Mouse (Mus musculus): Measurements from ENCODE around the gene Igsf3.
A peak's percentile ranks its signal among the peaks of the same experiment; 100 is the strongest.

The Igsf3 gene

GRCm38 (mm10) chr3:101447239-101447638 is 70.4 kb downstream of the Igsf3 start:
- no peak for DNase-seq (ENCODE audit: low spot score)

DNA sequence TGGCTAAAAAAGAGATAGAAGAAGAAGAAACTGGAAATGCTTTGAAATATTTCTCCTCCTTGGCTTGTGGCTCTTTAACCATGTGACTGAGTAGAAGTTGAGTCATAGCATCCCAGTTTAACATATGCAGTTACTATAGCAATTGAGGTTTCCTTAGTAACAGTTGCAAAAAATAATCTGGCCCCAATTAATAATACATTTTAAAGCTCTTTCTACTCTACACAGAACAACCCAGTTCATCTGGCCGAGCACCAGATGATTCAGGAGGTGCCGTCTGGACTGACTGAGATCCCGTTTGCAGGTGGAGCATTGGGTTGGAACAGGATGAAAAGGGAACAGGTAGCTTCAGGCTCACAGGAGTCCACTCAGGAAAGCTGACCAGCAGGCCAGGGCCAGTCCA is 71.9 kb downstream of the Igsf3 start:
- no peak for DNase-seq (ENCODE audit: low spot score)

- DNase-seq (ENCODE audit: low spot score): no peak
These were observed 74.0 kb downstream of the Igsf3 start for GRCm38 (mm10) chr3:101450811-101451428.

DNA sequence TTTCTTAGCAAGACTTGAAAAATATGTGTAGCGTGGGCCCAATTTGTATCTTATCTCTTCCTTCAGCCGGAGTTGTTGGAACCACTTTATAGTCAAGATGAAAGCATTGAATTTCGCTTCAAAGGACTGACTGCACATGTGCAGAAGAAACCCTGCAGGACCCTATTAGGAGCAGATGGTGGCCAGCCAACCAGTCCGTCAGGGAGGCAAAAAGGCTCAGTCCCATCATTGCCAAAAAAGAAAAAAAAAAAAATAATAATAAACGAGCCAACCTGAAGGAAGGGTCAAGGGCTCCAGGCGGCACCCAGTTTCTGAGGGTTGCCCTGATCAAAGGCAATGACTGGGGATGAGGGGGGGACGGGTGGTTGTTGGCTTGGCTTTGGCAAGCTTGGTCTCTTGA is 83.7 kb downstream of the Igsf3 start:
- no peak for DNase-seq (ENCODE audit: low spot score)

DNA sequence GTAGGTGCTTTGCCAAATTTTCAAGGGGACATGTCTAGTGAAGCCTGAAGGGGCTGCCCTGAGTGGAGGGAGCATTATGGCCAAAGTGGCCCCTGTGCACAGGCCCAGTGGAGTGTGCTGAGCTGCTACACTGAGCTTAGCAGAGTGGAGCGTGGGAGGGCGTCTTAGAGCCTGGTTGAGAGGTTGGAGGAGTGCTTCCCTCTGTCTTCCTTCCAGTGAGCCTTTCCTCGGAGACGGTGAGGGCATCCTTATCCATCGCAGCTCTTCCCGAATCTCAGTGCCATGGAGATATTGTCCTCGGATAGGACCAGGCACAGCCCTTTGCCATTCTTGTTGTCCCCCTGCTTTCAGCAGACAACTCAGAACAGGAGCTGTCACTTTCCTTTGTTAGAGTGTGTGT is 84.2 kb downstream of the Igsf3 start:
- no peak for DNase-seq (ENCODE audit: low spot score)

DNA sequence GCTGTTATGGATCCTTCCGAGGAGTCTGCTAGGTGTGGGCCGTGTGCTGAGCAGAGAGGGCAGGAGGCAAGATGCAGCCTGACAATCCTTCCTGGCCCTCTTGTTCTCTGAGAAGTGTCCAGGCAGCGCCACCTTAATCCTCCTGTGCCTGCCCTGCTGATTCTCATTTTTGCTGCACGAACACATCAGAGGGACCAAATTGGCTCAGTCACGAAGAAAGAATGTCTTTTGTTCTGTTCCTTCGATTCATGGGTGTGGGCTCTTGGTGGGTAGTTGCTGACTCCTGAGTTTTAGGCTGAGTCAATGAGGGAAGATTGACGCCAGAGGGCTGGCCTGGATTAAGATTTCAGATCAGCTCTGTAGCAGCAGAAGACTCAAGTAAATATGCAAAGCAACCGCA is 84.9 kb downstream of the Igsf3 start:
- DNase-seq (ENCODE audit: low spot score): no peak

GRCm38 (mm10) chr3:101462294-101462693 is 85.4 kb downstream of the Igsf3 start:
- DNase-seq (ENCODE audit: low spot score): peak; percentile 84

DNA sequence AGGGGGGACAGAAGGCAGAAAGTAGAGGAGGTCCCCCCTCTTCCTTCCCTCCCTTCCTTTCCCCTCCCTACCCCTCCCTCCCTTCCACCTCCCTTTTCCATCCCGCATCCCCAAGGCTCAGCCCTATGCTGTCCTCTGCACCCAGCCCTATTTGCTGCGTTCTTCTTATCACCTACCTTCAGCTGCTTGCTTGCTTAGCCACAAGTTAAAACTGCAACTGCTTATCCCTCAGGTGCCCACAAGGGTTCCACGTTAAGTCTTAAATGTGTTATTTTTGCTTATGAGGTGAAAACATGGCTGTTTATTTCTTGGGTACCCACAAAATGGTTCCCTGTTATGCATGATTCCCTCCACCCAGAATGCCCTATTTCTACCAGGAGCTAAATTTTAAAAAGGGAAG is 86.6 kb downstream of the Igsf3 start:
- peak; percentile 54 for DNase-seq (ENCODE audit: low spot score)

- peak; percentile 14 for DNase-seq (ENCODE audit: low spot score)
These were observed 92.8 kb downstream of the Igsf3 start for GRCm38 (mm10) chr3:101469675-101470074.

- DNase-seq (ENCODE audit: low spot score): no peak
These were observed 95.0 kb downstream of the Igsf3 start for GRCm38 (mm10) chr3:101471881-101472280.

GRCm38 (mm10) chr3:101481951-101482350 is 105.1 kb downstream of the Igsf3 start:
- no peak for DNase-seq (ENCODE audit: low spot score)

GRCm38 (mm10) chr3:101483256-101483983 is 106.5 kb downstream of the Igsf3 start:
- no peak for DNase-seq (ENCODE audit: low spot score)

GRCm38 (mm10) chr3:101486054-101486765 is 109.3 kb downstream of the Igsf3 start:
- no peak for DNase-seq (ENCODE audit: low spot score)

DNA sequence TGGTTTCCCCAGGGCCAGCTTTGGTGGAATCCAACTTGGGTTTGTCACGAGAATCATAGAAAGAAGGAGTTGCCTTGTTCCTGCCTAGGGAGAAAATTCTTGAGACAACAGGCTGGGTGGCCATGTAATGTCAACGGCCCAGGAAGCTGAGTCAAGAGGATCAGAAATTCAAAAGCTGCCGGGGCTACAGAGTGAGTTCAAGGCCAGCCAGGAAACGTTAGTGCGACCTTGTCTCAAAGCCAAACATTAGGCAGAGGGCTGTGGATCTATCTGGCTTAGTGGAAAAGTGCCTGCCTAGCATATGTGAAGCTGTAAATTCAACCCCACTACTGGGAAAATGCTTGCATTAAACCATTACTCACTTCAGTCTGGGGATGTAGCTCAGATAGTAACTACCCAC is 110.6 kb downstream of the Igsf3 start:
- no peak for DNase-seq (ENCODE audit: low spot score)

DNA sequence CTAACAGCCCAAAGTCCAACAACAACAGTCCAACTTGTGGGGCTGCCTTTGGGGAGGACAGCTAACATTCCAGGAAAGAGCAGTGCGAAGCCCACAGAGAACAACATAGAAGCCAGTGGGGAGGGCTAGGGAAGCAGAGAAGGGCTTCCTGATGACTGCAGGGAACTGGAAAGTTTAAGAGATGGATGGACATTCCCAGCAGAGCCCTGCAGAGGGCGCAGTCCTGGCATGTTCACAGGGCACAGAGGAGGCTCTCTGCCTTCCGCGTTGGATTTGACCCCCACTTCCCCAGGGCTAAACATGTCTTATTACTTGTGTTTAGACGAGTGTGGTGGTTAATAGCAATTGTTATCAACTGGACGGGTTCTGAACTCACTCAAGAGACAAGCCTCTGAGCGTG is 111.3 kb downstream of the Igsf3 start:
- DNase-seq (ENCODE audit: low spot score): no peak

DNA sequence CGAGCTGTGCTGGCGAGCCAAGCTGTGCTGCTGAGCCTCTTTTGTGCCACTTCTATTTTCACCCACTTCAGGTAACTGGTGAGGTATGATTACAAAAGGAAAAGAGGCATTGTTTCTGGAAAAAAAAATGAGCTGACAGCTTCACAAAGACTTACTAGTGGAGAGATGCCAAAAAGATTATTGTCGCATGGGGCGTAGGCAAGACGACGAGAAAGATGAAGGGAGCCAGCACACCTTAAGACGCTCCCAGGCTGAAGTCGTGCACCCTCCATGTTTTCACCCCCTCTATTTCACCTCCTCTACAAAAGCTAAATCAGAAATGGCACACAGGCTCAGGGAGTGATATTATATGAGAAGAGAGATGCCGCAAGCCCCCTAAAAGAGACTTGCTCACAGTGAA is 113.6 kb downstream of the Igsf3 start:
- no peak for DNase-seq (ENCODE audit: low spot score)

GRCm38 (mm10) chr3:101492908-101493307 is 116.0 kb downstream of the Igsf3 start:
- DNase-seq (ENCODE audit: low spot score): no peak

DNA sequence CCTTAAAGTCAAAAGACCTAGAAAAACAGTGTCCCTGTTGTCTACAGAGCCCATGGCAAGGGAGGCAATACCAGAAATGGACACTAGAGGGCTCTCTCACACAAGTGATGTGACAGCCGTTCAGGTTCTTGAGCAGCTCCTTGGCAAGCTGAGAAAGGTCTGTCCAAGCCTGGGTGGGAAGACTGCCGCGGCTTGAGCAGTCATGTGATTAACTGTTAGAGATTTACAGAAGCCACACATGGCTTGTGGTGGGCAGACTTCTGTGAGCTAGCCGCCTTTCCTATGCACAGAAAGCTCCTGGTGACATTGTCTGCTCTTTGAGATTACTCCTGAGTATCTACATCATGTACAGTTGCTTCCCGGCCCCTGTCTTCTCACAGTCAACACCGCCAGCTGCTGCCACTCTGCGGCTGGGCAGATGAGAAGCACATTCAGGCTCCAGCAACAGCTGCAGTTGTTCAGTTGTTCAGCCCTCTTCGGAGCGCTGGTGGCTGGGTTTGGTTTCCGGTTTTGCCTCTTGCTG is 117.1 kb downstream of the Igsf3 start:
- DNase-seq (ENCODE audit: low spot score): peak; percentile 83

- DNase-seq (ENCODE audit: low spot score): no peak
These were observed 120.6 kb downstream of the Igsf3 start for GRCm38 (mm10) chr3:101497432-101498030.

GRCm38 (mm10) chr3:101499906-101500305 is 123.0 kb downstream of the Igsf3 start:
- no peak for DNase-seq (ENCODE audit: low spot score)

GRCm38 (mm10) chr3:101500393-101501051 is 123.6 kb downstream of the Igsf3 start:
- DNase-seq (ENCODE audit: low spot score): no peak

DNA sequence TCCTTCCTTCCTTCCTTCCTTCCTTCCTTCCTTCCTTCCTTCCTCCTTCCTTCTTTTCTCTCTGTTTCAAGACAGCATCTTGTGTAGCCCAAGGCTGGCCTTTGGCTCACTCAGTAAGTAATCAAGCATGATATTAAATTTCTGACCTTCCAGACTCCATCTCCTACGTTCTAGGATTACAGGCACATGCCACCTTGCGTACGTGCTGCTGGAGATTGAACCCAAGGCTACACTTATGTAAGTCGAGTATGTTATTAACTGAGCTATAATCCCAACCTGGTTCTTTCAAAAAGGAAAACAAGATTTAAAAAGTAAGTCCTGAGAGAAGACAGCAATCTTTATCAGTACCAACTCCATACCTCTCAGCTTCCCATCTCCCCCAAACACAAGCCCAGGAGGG is 124.7 kb downstream of the Igsf3 start:
- no peak for DNase-seq (ENCODE audit: low spot score)
